Mouse (Mus musculus) embryonic facial prominence, embryonic 10.5 days (tissue): ENCODE data around the gene Gm10309. TPM values are rescaled to one million over a fixed set of nuclear protein-coding genes. Genes with fewer than 3 reads are reported as not detected.

Experiments used
- DNase-seq: peaks from one replicate; pipeline ENCODE4 v3.0.0-alpha.2; 2017; ENCODE audit warnings: low spot score
- H3K27ac ChIP-seq: fragments of 300-500 bp; sonication (generic); replicated peaks from 2 replicates; pipeline ENCODE4 v1.5.1; 2016; ENCODE audit warnings: mild to moderate bottlenecking
- H3K27me3 ChIP-seq: fragments of 300-500 bp; sonication (generic); replicated peaks from 2 replicates; pipeline ENCODE4 v1.6.1; 2016; ENCODE audit warnings: low read depth, mild to moderate bottlenecking; ENCODE audit not compliant: poor library complexity, severe bottlenecking
- H3K36me3 ChIP-seq: fragments of 300-500 bp; sonication (generic); replicated peaks from 2 replicates; pipeline ENCODE4 v1.6.1; 2016; ENCODE audit warnings: mild to moderate bottlenecking, moderate library complexity
- H3K4me1 ChIP-seq: fragments of 300-500 bp; sonication (generic); 2 replicates; pipeline ENCODE4 v1.6.1; 2016
- H3K4me3 ChIP-seq: fragments of 300-500 bp; sonication (generic); 2 replicates; pipeline ENCODE4 v1.5.1; 2016; ENCODE audit warnings: mild to moderate bottlenecking, moderate library complexity
- H3K9me3 ChIP-seq: fragments of 300-500 bp; sonication (generic); 2 replicates; pipeline ENCODE4 v1.6.1; 2016; ENCODE audit warnings: mild to moderate bottlenecking
- WGBS: fragments of 180-500 bp; shearing (Covaris S2); methylation state at CpG from one replicate; pipeline ENCODE4 v1.1.7; 2016; 5-methylcytosine and 5-hydroxymethylcytosine counted together
- polyA plus RNA-seq: library from polyadenylated mRNA; unstranded; fragments of >200 nt; fragmentation: Nextera tagmentation; extraction: Ambion mirVana; gene quantifications from 2 replicates; pipeline ENCODE4 v1.2.1, GENCODE M21; 2016

Gene Gm10309
- polyA plus RNA-seq, 1 experiment from 2014 or later = 0.10 TPM

GRCm38 (mm10) chr17:86527298-86527697 is 22.3 kb upstream of the Gm10309 start:
- H3K27ac ChIP-seq = no peak overlapping the region
- DNase-seq = no peak
- no peaks in the 10 kb centered on the region for H3K9me3 ChIP-seq
- H3K4me3 ChIP-seq = no peak overlapping the region
- H3K27me3 ChIP-seq = no peaks in the 10 kb centered on the region
- WGBS = 92% methylated on average over 5 of the region's 5 CpGs
- peaks cover 12% of the 10 kb centered on the region for H3K4me1 ChIP-seq
- H3K36me3 ChIP-seq = no peaks in the 10 kb centered on the region

- 75% methylated on average over 7 of the region's 7 CpGs for WGBS
Measured at GRCm38 (mm10) chr17:86526016-86526415, 21.0 kb upstream of the Gm10309 start.

GRCm38 (mm10) chr17:86525075-86525474 is 20.0 kb upstream of the Gm10309 start:
- WGBS = 90% methylated on average over 2 of the region's 2 CpGs
- Histone ChIP-seq H3K4me3 (no peak overlapping the region), H3K27me3 (no peaks in the 10 kb centered on the region), H3K9me3 (no peaks in the 10 kb centered on the region), H3K4me1 (peaks cover 3% of the 10 kb centered on the region), H3K27ac (no peak overlapping the region), H3K36me3 (no peaks in the 10 kb centered on the region)
- DNase-seq = no peak

More at GRCm38 (mm10) chr17:86526016-86526415, 21.0 kb upstream of the Gm10309 start:
- DNase-seq = no peak
- Histone ChIP-seq H3K36me3 (no peaks in the 10 kb centered on the region), H3K4me1 (peaks cover 8% of the 10 kb centered on the region), H3K27ac (no peak overlapping the region), H3K9me3 (no peaks in the 10 kb centered on the region), H3K27me3 (no peaks in the 10 kb centered on the region), H3K4me3 (no peak overlapping the region)

GRCm38 (mm10) chr17:86523843-86524242 is 18.8 kb upstream of the Gm10309 start:
- Histone ChIP-seq H3K4me3 (no peak overlapping the region), H3K9me3 (no peaks in the 10 kb centered on the region), H3K27me3 (no peaks in the 10 kb centered on the region), H3K27ac (no peak overlapping the region), H3K4me1 (no peaks in the 10 kb centered on the region), H3K36me3 (no peaks in the 10 kb centered on the region)
- WGBS = 91% methylated on average over 10 of the region's 10 CpGs
- no peak for DNase-seq

- no peaks in the 10 kb centered on the region for H3K27me3 ChIP-seq
- H3K27ac ChIP-seq = no peak overlapping the region
- H3K4me3 ChIP-seq = no peak overlapping the region
- no peaks in the 10 kb centered on the region for H3K9me3 ChIP-seq
- 71% methylated on average over 3 of the region's 3 CpGs for WGBS
- no peak for DNase-seq
- no peaks in the 10 kb centered on the region for H3K36me3 ChIP-seq
- H3K4me1 ChIP-seq = no peaks in the 10 kb centered on the region
Measured at GRCm38 (mm10) chr17:86523374-86523773, 18.3 kb upstream of the Gm10309 start.

- Histone ChIP-seq H3K9me3 (no peaks in the 10 kb centered on the region), H3K27me3 (no peaks in the 10 kb centered on the region), H3K36me3 (no peaks in the 10 kb centered on the region), H3K27ac (no peak overlapping the region), H3K4me3 (no peak overlapping the region), H3K4me1 (no peaks in the 10 kb centered on the region)
- no peak for DNase-seq
- WGBS = 83% methylated on average over 5 of the region's 5 CpGs
Measured at GRCm38 (mm10) chr17:86522649-86523048, 17.6 kb upstream of the Gm10309 start.

GRCm38 (mm10) chr17:86521252-86521651 is 16.2 kb upstream of the Gm10309 start:
- no peak overlapping the region for H3K27ac ChIP-seq
- H3K9me3 ChIP-seq = no peaks in the 10 kb centered on the region
- no peaks in the 10 kb centered on the region for H3K36me3 ChIP-seq
- H3K4me3 ChIP-seq = no peak overlapping the region
- no peak for DNase-seq
- H3K4me1 ChIP-seq = no peaks in the 10 kb centered on the region
- WGBS = 93% methylated on average over 11 of the region's 11 CpGs
- no peaks in the 10 kb centered on the region for H3K27me3 ChIP-seq

GRCm38 (mm10) chr17:86518604-86519003 is 13.6 kb upstream of the Gm10309 start:
- 86% methylated on average over 7 of the region's 7 CpGs for WGBS
- no peak overlapping the region for H3K27ac ChIP-seq
- H3K4me1 ChIP-seq = peaks cover 10% of the 10 kb centered on the region
- no peak for DNase-seq
- H3K36me3 ChIP-seq = no peaks in the 10 kb centered on the region
- H3K27me3 ChIP-seq = no peaks in the 10 kb centered on the region
- H3K4me3 ChIP-seq = no peak overlapping the region
- no peaks in the 10 kb centered on the region for H3K9me3 ChIP-seq

- H3K4me3 ChIP-seq = no peak overlapping the region
- 87% methylated on average over 5 of the region's 5 CpGs for WGBS
- H3K27ac ChIP-seq = no peak overlapping the region
- DNase-seq = no peak
- H3K9me3 ChIP-seq = no peaks in the 10 kb centered on the region
- no peaks in the 10 kb centered on the region for H3K27me3 ChIP-seq
- peaks cover 20% of the 10 kb centered on the region for H3K4me1 ChIP-seq
- no peaks in the 10 kb centered on the region for H3K36me3 ChIP-seq
Measured at GRCm38 (mm10) chr17:86516630-86517029, 11.6 kb upstream of the Gm10309 start.

GRCm38 (mm10) chr17:86514974-86515620 is 10.1 kb upstream of the Gm10309 start:
- no peak for DNase-seq
- WGBS = 83% methylated on average over 13 of the region's 13 CpGs
- H3K36me3 ChIP-seq = no peaks in the 10 kb centered on the region

GRCm38 (mm10) chr17:86509871-86510270 is 4.8 kb upstream of the Gm10309 start:
- 81% methylated on average over 5 of the region's 5 CpGs for WGBS
- Histone ChIP-seq H3K36me3 (no peaks in the 10 kb centered on the region), H3K27ac (no peak overlapping the region), H3K9me3 (no peaks in the 10 kb centered on the region), H3K4me1 (peaks cover 26% of the 10 kb centered on the region), H3K27me3 (no peaks in the 10 kb centered on the region), H3K4me3 (no peak overlapping the region)
- DNase-seq = no peak

More at GRCm38 (mm10) chr17:86514974-86515620, 10.1 kb upstream of the Gm10309 start:
- Histone ChIP-seq H3K27me3 (no peaks in the 10 kb centered on the region), H3K27ac (no peak overlapping the region), H3K4me3 (no peak overlapping the region), H3K9me3 (no peaks in the 10 kb centered on the region), H3K4me1 (peaks cover 20% of the 10 kb centered on the region)

GRCm38 (mm10) chr17:86508212-86508490 is 3.1 kb upstream of the Gm10309 start:
- H3K36me3 ChIP-seq = no peaks in the 10 kb centered on the region
- no peak overlapping the region for H3K27ac ChIP-seq
- DNase-seq = no peak
- no peaks in the 10 kb centered on the region for H3K27me3 ChIP-seq
- no peak overlapping the region for H3K4me3 ChIP-seq
- WGBS = 88% methylated on average over 3 of the region's 3 CpGs
- H3K4me1 ChIP-seq = peaks cover 19% of the 10 kb centered on the region
- no peaks in the 10 kb centered on the region for H3K9me3 ChIP-seq

- Histone ChIP-seq H3K4me1 (peaks cover 14% of the 10 kb centered on the region), H3K4me3 (no peak overlapping the region), H3K36me3 (no peaks in the 10 kb centered on the region), H3K9me3 (no peaks in the 10 kb centered on the region), H3K27ac (peak overlapping the region; percentile 37), H3K27me3 (no peaks in the 10 kb centered on the region)
- no peak for DNase-seq
- 65% methylated on average over 19 of the region's 19 CpGs for WGBS
Measured at GRCm38 (mm10) chr17:86507342-86508211, 2.5 kb upstream of the Gm10309 start.
